Mouse (Mus musculus) heart, embryonic 16.5 days (tissue): ENCODE measurements around the gene Fam78b. TPM values are rescaled to one million over a fixed set of nuclear protein-coding genes. Genes with fewer than 3 reads are reported as not detected.

ENCODE experiments used
- ATAC-seq: fragments of 200-750 bp; cut with Nextera tagmentation; replicated peaks from 2 replicates; pipeline ENCODE4 v1.8.0; 2017; ENCODE audit warnings: moderate number of reproducible peaks; ENCODE audit not compliant: insufficient read depth, low FRiP score; ENCODE audit errors: extremely low read depth
- H3K27ac ChIP-seq: fragments of 300-500 bp; sonication (generic); 2 replicates; pipeline ENCODE4 v1.5.1; 2014; ENCODE audit warnings: mild to moderate bottlenecking, low read length, control low read depth, moderate library complexity
- H3K27me3 ChIP-seq: fragments of 300-500 bp; sonication (generic); 2 replicates; pipeline ENCODE4 v1.6.1; 2014; ENCODE audit warnings: low read length, mixed read lengths; ENCODE audit not compliant: control insufficient read depth, insufficient read depth
- H3K36me3 ChIP-seq: fragments of 300-500 bp; sonication (generic); 2 replicates; pipeline ENCODE4 v1.6.1; 2014; ENCODE audit not compliant: control insufficient read depth, insufficient read depth
- H3K4me1 ChIP-seq: fragments of 300-500 bp; sonication (generic); 2 replicates; pipeline ENCODE4 v1.6.1; 2014; ENCODE audit warnings: low read length, mixed read lengths; ENCODE audit not compliant: control insufficient read depth, insufficient read depth
- H3K4me2 ChIP-seq: fragments of 300-500 bp; sonication (generic); 2 replicates; pipeline ENCODE4 v1.6.1; 2014; ENCODE audit warnings: low read depth, mild to moderate bottlenecking, control low read depth, low read length
- H3K4me3 ChIP-seq: fragments of 300-500 bp; sonication (generic); 2 replicates; pipeline ENCODE4 v1.5.1; 2014; ENCODE audit warnings: mild to moderate bottlenecking, control low read depth, low read length
- H3K9ac ChIP-seq: fragments of 300-500 bp; sonication (generic); 2 replicates; pipeline ENCODE4 v1.6.1; 2014; ENCODE audit warnings: low read length, control low read depth
- H3K9me3 ChIP-seq: fragments of 300-500 bp; sonication (generic); replicated peaks from 2 replicates; pipeline ENCODE4 v1.6.1; 2016; ENCODE audit warnings: low read length; ENCODE audit not compliant: control insufficient read depth
- WGBS: fragments of 180-500 bp; shearing (Covaris S2); extraction: QIAGEN DNeasy Blood & Tissue Kit; methylation state at CpG from one replicate; pipeline ENCODE4 v1.1.7; 2014; 5-methylcytosine and 5-hydroxymethylcytosine counted together
- polyA plus RNA-seq: library from polyadenylated mRNA; unstranded; fragments of >200 nt; fragmentation: Nextera tagmentation; extraction: Ambion mirVana; gene quantifications from 2 replicates; pipeline ENCODE4 v1.2.1, GENCODE M21; 2015

The Fam78b gene
- polyA plus RNA-seq, 1 experiment from 2014 or later = 0.11 TPM

DNA sequence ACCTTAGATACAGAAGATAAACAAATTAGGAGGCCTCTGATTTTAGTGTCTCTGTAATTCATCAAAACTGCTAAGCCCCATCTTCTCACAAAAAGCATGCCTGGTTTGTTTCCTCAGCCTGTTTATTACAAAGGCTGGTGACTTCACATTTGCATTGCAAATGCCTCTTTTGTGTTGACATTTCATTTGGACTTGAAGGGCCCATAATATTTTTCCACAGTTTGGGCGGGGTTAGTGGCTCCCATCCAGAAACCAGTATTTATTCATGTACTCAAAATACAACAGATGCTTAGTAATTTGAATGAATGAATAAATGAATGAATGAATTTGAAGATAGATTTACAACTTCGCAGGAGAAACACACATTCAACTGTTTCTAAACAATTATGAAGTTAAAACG, 115.5 kb downstream of the Fam78b start:
- no peak for ATAC-seq
- no peak overlapping the region for H3K9ac ChIP-seq

DNA sequence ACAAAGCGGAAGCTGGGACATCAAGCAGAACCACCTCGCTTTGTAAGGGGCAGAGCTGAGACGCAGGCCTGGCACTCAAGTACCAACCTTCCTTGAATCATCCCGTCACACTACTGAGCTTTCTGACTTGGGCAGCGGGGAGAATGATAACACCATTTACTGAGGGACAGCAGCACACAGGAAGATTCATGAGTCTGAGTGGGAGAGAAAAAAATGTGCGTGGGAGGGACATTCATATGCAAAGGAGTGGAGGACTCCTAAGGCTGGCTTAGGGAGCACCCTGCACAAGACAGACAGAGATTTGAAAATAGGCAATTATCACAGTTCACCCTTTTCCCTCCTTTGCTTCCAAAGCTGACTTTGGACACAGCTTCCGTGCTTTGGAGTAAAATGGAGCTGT, 117.8 kb downstream of the Fam78b start:
- ATAC-seq = no peak
- Histone ChIP-seq H3K4me3 (no peak overlapping the region), H3K27ac (no peak overlapping the region), H3K4me1 (no peaks in the 10 kb centered on the region), H3K9me3 (0 out of 2 replicates have a peak, but pooled peaks cover 2% of the 10 kb centered on the region), H3K9ac (no peak overlapping the region), H3K36me3 (no peaks in the 10 kb centered on the region), H3K4me2 (no peak overlapping the region), H3K27me3 (no peaks in the 10 kb centered on the region)
- 63% methylated on average over 7 of the region's 7 CpGs for WGBS

More for the DNA sequence above, 115.5 kb downstream of the Fam78b start:
- no peak overlapping the region for H3K4me3 ChIP-seq
- no peak overlapping the region for H3K4me2 ChIP-seq
- no peaks in the 10 kb centered on the region for H3K27me3 ChIP-seq
- no peak overlapping the region for H3K27ac ChIP-seq
- WGBS = 69% methylated on average over 3 of the region's 3 CpGs
- no peaks in the 10 kb centered on the region for H3K4me1 ChIP-seq
- H3K9me3 ChIP-seq = no peaks in the 10 kb centered on the region
- no peaks in the 10 kb centered on the region for H3K36me3 ChIP-seq

DNA sequence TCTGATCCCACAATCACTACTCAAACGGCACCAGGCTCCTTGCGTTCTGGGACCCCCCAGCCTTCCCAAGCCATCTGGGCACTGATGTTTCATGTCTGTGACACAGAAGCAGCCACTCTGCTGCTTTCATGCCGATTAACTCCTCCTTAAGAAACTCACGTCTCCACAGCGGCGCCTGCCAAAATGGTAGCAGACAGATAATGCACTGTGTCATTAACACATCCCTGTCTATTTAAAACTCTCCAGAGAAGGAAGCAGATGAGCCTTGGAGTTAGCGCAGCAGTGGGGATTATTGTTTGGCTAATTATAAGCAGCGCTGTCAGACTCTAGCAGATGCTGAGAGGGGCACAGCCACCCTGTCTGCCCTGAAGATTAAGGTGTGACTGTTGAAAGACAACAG, 118.2 kb downstream of the Fam78b start:
- 0 out of 2 replicates have a peak, but pooled peaks cover 2% of the 10 kb centered on the region for H3K9me3 ChIP-seq
- ATAC-seq = no peak
- H3K4me2 ChIP-seq = no peak overlapping the region
- no peak overlapping the region for H3K27ac ChIP-seq
- no peaks in the 10 kb centered on the region for H3K36me3 ChIP-seq
- H3K4me1 ChIP-seq = no peaks in the 10 kb centered on the region
- H3K9ac ChIP-seq = no peak overlapping the region
- H3K4me3 ChIP-seq = no peak overlapping the region
- no peaks in the 10 kb centered on the region for H3K27me3 ChIP-seq
- WGBS = 53% methylated on average over 8 of the region's 8 CpGs

DNA sequence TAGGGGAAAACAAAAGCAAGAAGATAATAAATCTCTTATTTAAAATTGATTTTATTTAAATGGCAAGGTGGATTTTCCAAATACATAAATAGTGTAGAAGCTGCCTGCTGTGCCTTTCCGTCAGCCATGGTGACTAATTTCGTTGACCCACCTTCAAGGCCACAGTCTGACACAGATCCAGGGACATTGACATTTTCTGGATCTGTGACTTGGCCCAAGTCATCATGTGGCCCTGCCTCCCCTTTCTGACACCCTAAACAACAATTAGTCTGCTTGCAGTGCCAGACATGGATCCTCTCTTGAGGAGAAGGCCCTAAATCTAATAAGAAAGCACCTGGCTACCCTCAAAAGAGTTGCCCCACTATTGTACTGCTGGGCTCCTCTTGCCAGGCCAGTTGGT, 121.2 kb downstream of the Fam78b start:
- no peaks in the 10 kb centered on the region for H3K36me3 ChIP-seq
- ATAC-seq = no peak

DNA sequence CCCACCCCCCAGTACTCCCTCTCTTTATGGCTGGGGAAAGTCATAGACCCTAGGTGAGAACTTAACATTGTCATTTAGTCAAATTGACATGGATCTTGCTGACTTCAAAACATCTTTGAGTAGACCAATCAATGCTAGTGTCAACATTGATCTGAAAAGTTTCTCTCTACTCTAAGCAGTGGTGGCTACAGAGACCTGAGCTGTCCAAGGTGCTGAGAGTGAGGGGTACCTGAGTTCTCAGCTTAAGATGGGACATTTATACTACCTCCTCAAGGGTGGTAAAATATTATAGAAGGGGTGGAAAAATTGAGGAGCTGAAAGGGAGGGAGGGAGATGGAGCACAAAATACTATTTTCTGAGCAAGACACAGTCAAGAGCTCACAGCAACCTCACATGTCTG, 122.3 kb downstream of the Fam78b start:
- no peak overlapping the region for H3K4me2 ChIP-seq
- no peak overlapping the region for H3K4me3 ChIP-seq
- 0 out of 2 replicates have a peak, but pooled peaks cover 2% of the 10 kb centered on the region for H3K9me3 ChIP-seq
- H3K27ac ChIP-seq = no peak overlapping the region
- no peak for ATAC-seq
- H3K36me3 ChIP-seq = no peaks in the 10 kb centered on the region
- no peaks in the 10 kb centered on the region for H3K27me3 ChIP-seq
- no peaks in the 10 kb centered on the region for H3K4me1 ChIP-seq
- H3K9ac ChIP-seq = no peak overlapping the region

More for the DNA sequence above, 121.2 kb downstream of the Fam78b start:
- Histone ChIP-seq H3K9me3 (0 out of 2 replicates have a peak, but pooled peaks cover 2% of the 10 kb centered on the region), H3K4me2 (no peak overlapping the region), H3K4me3 (no peak overlapping the region), H3K27ac (no peak overlapping the region), H3K27me3 (no peaks in the 10 kb centered on the region), H3K9ac (no peak overlapping the region), H3K4me1 (no peaks in the 10 kb centered on the region)
- WGBS = 81% methylated on average over 2 of the region's 2 CpGs

DNA sequence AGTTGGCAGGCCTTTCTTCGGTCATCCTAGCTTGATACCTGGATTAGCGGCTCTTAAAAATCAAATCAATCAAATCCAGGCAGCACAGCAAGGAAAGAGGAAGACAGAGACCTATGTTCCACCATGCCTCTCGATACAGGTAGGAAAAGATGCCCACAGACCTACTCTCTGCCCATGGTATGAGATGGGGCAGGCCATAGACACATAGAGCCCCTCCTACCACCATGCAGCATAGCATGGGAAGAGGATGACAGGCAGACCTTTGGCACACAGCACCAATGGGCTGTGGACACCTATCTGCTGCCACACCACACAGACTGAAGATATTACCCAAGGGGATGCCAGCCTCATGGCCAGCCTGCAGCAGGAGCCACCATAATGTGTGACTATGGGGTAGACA, 124.7 kb downstream of the Fam78b start:
- 0 out of 2 replicates have a peak, but pooled peaks cover 2% of the 10 kb centered on the region for H3K9me3 ChIP-seq
- ATAC-seq = no peak
- H3K9ac ChIP-seq = no peak overlapping the region
- H3K27me3 ChIP-seq = no peaks in the 10 kb centered on the region
- WGBS = 67% methylated on average over 3 of the region's 3 CpGs
- no peak overlapping the region for H3K4me3 ChIP-seq
- H3K4me1 ChIP-seq = no peaks in the 10 kb centered on the region
- H3K4me2 ChIP-seq = no peak overlapping the region
- no peak overlapping the region for H3K27ac ChIP-seq
- no peaks in the 10 kb centered on the region for H3K36me3 ChIP-seq

- Histone ChIP-seq H3K27ac (no peak overlapping the region), H3K4me3 (no peak overlapping the region), H3K9ac (no peak overlapping the region), H3K9me3 (0 out of 2 replicates have a peak, but pooled peaks cover 2% of the 10 kb centered on the region), H3K4me1 (no peaks in the 10 kb centered on the region), H3K36me3 (no peaks in the 10 kb centered on the region), H3K27me3 (no peaks in the 10 kb centered on the region), H3K4me2 (no peak overlapping the region)
- WGBS = 64% methylated on average over 4 of the region's 4 CpGs
- ATAC-seq = no peak
These were observed 125.1 kb downstream of the Fam78b start for GRCm38 (mm10) chr1:167126292-167126691.

GRCm38 (mm10) chr1:167135748-167136147, 134.5 kb downstream of the Fam78b start:
- Histone ChIP-seq H3K4me1 (no peaks in the 10 kb centered on the region), H3K4me2 (no peak overlapping the region), H3K4me3 (no peak overlapping the region), H3K27me3 (no peaks in the 10 kb centered on the region), H3K27ac (no peak overlapping the region), H3K9ac (no peak overlapping the region), H3K36me3 (no peaks in the 10 kb centered on the region), H3K9me3 (peaks cover 7% of the 10 kb centered on the region)
- 88% methylated on average over 5 of the region's 5 CpGs for WGBS
- no peak for ATAC-seq
